Mouse (Mus musculus) naive thymus-derived CD4-positive, alpha-beta T cell, adult 2 months (primary cell): ENCODE measurements around the gene Gm7694.

Experiments used
- DNase-seq: peaks from one replicate; pipeline ENCODE4 v3.0.0-alpha.2; 2011; ENCODE audit warnings: low read depth

The Gm7694 gene

DNA sequence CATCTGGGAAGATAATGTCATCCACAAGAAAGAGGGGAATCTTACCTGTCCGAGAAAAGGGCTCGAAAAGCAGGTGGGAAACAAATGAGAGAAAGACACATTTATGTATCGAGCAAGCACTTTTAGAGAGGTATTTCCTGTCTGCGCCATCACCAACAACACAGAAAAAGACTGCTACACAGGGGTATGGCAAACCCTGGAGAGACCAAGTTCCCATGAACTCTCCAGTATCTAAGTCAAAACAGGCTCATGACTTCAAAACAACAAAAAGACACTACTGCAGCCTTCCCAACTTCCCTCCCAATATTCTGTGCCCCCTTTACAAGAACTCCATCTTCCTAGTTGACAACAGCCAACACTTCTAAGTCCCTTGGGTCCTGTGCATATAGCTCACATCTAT is at the start of gene Gm7694:
Gene Gm7694 (minus strand): TSS at position 101 of the 400 bp plus-strand sequence.
- no peak for DNase-seq

DNA sequence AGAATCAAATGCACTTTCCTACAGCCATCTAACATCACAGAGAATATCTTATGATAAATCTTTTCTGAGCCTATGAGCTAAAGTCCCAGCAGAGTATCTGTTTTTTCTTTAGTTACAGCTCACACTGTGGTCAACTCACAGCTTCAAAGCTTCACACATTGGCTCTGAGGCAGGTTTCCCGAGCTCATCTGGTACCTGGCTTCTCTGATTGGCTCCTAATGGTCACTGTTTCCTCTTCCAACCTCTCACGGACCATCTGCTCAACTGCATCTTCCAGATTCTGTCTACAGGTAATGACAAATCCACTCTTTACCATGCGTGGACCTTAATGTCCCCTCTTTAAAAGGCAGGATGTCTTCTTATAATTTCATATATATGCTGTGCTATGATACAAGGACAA is 47.2 kb upstream of the Gm7694 start:
- DNase-seq = no peak

DNA sequence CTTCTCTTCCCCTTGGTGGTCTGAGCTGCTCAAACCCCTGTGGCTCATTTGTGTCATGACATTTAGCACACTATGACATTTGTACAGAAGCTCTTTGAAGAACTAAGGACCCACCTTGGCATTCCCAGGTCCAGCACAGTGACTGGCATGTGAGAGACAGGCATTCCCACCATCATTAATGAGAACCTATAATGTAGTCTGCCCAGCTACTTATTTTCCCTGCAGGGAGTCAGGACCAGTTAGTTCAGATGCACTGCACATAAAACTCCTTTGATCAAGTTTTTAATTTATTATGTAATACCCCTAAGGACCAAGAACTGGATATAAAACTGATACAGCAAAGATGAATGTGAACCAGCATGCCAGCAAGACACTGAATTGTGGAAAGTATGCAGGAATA is 44.9 kb upstream of the Gm7694 start:
- no peak for DNase-seq

DNA sequence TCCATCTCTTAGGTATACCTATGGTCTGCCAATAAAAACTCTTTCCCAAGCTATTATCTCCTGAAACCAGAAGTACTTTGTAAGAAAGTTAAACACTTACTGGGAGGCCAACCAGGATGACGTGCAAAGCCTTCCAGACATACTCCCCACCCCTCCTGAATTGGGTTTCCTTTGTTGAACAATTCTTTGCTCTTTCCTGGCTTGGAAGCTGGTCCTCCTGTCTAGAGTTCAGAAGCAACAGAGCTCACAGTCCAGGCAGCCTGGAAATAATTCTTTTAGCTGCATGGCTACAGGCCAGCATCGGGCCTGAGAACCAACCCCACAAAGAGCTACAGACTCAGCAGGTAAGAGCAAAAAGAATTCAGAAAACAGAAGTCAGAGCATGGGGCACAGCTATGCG is 40.1 kb upstream of the Gm7694 start:
- no peak for DNase-seq

DNA sequence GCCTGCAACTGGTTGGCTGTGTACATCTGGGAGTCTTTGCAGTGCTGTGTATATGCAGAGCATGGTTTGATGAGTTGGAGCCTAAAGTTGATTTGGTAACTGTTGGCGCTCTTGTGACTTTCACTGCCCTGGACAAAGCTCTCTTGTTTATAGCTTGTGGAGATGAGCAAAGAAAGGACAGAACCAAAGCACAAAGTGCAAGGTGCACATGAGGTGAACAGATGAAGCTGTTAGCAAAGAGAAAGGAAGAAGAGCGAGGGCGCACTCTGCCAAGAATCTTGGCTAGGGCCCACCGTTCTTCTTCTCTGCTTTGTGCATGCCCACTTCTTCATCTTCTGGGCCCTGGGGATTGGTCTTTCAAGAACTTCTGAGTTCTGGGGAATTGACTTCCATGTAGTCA is 37.8 kb upstream of the Gm7694 start:
- DNase-seq = no peak

DNA sequence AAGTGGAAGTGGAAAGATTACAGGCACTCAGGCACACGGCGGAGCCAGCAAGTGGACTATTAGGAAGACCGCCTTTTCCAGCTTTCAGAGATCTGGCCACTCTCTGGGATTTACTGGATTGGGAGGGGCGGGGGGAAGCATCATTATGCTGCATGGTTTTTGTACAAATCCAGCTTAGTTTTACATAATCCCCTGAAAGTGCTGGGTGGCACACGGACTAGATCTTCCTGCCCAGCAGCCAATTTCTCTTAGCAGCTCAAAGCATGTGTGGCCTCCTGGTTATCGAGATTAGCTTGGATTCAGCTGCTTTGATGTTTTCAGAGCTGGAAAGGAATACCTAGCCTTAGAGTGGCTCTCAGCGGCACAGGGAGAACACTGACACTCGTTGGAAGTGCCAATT is 36.9 kb upstream of the Gm7694 start:
- no peak for DNase-seq

DNA sequence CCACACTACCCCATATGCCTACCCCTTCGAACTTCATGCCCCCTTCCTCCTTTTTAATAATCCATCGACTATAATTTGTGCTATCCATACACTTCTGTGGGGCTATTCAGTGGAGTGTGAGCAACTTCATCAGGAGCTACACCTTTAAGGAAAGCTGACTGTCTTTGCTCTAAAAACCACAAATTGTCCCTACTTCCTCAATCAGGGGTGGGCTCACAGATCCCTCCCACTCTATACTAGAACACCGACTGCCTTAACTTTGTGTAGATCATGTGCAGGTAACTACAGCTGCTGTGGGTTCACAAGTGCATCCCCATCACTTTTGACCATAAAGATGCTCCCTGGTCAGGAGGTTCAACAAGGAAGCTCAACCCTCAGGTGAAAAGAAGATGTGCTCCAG is 33.8 kb upstream of the Gm7694 start:
- DNase-seq = no peak

DNA sequence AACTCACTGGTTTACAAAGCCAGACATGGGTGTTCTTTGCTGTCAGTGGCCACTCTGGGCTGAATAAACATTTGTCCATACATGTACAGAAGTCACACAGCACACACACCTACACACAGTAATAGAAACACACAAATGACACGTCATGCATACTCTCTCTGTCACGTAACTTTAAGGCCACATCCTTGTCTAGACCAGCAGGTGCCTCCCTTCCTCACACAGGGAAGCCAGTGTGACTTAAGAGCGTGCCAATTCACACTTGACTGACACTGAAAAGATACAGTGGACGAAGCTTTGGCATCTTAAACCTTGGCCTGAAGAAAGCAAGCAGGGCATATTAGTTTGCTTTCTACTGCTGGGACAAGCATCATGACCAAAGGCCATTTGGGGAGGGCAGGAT is 26.6 kb upstream of the Gm7694 start:
- DNase-seq = no peak

DNA sequence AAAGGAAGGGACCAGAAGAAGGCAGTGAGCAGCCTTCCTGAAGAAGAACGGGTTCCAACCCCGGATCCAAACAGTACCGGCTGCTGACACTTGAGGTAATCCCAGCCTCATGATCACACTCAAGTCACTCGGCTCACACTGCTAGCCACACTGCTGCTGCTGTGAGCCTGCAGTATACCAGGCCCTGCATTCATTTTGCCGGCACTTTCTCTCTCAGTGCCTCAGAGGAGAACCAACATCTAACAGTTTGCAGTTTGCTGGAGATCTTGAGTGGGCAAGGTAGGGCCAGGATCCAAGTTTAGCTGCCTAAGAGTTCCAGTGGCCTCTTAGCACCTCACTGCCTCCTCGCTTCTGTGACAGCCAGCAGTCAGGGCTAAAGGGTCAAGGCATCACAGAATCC is 25.8 kb upstream of the Gm7694 start:
- no peak for DNase-seq

DNA sequence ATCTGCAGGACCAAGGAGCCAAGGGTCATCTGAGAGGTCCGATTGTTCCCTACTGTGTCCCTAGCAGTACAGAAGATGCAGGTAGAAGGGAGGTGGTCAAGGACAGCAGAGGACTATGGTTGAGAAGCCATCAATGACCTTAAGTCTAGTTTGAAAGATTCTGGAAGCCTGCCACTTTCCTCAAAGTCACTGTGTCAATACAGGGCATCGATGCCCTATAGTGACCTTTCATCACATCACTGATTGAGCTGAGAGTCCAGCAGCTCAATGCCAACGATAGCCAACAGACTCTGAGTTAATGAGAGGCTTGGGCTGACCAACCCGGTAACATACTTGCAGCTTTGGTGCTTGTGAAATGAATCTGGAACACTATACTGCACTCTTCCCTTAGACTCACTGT is 19.1 kb upstream of the Gm7694 start:
- DNase-seq = no peak

DNA sequence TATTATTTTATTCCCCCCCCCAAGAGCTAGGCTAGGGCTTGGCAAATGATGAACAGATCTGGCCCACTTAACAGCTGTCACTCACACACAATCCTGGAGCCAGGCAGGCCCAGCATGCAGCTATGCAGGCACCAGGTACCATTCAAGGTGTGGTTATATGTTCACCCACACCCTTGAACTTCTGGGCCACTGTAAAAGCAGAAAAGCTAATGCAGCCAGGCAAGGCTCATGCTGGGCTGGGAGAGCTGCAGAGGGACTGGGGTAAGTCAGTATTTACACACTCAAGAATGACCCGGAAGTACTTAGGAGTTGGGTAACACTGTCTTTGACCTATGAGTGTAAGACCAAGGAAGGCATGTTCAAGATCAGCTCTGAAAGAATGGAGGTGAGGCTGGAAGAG is 18.2 kb upstream of the Gm7694 start:
- no peak for DNase-seq

DNA sequence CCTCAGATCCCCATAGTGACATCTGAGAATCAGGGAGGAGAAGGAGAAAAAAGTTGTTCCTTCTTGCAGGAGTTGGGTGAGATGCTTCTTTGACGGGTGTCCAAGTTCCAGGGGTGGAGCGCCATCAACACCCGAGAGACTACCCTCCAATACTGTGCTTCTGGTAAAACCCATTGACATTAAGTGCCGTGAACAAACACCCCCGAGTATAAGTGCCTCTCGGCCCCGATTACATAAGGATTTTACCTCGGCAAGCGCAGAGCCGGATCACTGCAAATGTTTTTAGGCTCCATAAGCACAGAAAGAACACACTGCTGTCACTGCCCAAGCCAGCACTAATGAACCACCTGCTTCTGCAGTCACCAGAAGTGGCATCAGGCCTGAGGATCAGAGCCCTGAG is 16.9 kb upstream of the Gm7694 start:
- DNase-seq = no peak

DNA sequence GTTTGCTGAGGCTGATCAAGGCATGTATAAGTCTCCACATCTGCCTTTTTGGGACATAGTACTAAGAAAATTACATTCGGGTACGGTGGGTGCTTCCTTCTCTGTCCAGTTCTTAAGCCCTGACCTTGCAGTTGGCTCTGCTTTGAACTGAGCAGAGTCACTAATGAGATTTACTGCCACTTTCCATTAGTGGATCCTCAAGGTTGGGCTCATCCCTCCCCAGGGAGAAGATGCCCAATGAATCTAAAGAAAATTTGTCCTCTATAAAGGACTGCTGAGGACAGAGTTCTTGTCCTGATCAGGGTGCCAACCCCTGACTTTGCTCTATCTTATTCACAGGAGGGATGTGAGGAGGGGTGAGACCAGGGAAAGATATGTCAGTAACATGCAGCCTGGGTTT is 15.9 kb upstream of the Gm7694 start:
- no peak for DNase-seq

DNA sequence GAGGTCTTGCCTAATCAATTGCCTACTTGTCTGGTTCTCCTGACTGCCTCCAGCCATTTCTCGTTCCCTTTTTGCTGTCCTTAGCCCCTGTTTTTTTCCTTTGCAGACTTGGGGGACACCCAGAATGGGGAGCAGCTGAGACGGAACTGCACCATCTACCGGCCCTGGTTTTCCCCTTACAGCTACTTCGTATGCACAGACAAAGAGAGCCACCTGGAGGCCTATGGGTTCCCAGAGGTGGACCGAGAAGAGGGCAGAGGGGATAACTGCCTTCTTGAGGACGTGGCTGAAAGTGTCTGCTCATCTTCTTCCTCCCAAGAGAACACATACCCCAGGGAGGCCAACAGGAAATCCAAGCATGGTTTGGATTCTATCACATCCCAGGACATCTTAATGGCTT is 5.3 kb upstream of the Gm7694 start:
- no peak for DNase-seq

DNA sequence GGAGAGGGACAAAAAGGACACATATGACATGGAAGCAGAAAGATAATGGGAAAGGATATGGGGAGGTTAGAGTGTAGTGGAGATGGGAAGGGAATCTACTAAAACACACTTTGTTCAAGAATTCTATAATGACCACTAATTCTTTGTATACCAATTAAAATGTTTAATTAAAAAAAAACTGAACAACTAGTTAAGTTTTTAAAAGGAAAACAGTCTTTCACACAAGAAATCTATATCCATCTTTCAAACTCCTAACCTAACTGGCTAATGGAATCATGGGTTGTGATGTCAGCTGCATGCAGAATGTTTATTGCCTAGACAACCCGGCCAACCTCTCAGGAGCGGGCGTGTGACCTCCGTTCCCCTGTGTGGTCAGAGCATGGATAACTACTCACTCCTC is 2.4 kb upstream of the Gm7694 start, which contains the start of gene Spata46:
Gene Spata46 (plus strand): TSS at position 301 of the 400 bp plus-strand sequence.
- no peak for DNase-seq

DNA sequence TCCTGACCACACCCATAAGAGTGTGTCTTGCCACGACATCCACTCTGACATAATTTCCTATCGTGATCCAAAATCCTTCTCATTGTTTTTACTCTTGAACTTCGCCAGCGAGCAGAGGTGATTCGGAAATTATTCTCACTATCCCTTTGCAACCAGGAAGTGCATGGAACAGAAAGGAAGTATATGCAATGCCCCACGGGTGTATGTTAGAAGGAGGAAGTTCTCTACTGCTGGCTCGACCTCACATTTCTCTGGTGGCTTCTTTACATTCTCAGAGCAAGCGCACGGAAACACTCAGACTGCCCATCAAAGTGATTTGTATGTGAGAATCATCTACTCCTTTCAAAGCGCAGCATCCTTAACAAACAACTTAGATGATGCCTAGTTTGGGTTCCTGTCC is 1.1 kb downstream of the Gm7694 start:
- no peak for DNase-seq

DNA sequence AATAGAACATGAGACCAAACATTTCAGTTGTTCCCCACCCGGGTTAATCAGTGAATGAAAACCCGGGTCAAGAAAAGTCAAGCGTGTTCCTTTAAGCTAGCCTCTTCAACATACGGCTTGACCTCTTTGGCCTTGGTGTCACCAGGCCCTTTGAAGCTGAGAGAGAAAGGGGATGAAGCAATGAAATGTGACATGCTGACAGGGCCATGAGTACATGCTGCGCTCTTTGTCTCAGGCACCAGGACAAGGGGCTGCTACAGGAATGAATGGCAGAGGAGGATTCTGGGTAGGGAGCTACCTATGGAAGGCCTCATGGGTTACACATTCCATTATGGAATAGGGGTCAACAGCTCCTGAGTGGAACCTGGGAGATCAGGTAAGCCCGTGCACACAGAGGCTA is 3.0 kb downstream of the Gm7694 start:
- DNase-seq = no peak

DNA sequence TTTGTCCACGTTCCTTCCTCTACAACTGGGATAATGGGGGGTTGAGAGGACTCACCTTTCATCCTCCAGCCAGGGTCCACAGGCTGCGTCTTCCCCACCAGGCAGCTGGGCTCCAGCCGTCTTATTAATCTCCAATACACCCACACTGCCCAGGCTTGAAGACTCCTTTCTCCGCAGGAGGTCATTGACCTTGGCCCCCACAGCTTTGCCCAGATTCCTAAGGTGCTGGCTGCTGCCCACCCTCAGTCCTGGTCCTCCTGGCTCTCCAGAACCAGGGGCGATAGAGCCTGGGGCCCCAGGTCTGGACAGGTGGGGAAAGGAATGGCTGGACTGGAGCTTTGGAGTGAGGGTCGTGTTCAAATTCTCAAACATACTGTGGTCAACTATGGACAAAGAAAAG is 3.7 kb downstream of the Gm7694 start:
- DNase-seq = no peak

DNA sequence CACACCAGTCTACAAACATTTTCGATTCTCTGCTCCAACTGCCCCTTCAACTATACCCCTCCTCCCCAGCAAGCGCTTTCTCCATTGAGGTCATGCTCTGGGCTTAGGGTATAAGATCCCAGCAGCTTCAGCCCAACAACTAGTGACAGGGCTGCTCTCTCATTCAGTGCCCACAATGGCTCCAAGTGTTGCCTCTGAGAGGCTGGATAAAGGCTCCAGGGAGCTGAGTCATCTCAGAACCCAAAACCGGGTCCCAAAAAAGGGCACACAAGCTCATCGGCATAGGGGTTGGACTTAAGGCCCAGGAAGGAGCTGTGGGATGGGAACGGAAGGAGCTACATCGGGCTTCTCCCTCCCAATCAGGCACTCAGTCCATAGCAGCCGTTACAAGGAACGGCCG is 4.4 kb downstream of the Gm7694 start:
- no peak for DNase-seq

DNA sequence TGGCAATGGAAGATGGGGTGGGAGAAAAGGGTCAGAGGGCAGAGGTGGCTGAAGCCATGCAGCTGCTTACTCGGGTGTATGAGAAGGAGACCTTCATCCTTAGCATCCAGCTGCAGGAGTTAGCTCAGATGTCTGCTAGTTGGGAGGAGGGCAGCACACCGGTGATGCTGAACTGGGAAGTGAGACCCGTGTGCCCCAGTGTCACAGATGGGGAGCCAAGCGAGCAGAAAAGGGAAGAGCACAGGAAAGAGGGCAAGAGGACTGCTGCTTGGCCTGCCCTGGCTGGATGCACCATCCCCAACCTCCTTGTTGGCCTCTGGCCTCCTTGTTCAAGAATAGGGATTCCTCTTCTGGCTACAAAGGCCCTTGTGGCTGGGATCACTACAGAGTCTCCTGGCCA is 6.6 kb downstream of the Gm7694 start:
- no peak for DNase-seq

DNA sequence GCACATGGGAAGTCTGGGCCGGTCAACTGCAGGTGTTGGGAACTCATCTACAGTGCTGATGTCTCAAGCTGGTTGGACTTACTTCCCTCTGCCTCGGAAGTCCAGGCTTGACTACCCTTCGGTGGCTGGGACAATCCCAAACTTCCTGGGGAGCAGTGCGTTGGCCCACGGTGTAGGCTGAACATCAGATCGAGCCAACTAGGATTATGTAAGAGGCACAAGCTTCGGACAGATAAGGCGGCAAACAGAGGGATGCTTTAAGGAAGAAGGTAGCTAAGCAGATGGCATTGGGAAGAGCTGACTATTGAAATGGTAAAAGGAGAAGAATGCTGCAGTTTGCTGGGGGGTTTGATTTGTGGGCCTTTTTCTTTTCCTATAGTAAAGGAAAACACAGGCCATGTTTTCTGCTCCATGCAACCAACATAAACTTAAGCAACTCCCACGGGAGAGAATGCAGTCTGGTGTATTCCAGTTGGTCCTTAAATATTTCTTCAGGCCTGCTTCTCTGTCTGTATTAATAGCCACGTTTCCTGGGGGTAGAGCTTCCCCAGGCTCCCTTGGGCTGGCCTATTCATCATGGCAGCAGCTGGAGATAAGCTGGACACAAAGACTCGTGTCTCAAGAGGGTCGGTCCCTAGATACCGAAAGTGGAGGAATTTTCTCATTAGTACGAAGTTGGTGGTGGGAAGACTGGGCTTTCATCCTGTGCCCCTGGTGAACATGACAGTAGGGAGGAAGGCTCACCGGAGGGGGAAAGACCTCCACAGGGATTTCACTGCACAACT is 11.2 kb downstream of the Gm7694 start:
- DNase-seq = no peak

DNA sequence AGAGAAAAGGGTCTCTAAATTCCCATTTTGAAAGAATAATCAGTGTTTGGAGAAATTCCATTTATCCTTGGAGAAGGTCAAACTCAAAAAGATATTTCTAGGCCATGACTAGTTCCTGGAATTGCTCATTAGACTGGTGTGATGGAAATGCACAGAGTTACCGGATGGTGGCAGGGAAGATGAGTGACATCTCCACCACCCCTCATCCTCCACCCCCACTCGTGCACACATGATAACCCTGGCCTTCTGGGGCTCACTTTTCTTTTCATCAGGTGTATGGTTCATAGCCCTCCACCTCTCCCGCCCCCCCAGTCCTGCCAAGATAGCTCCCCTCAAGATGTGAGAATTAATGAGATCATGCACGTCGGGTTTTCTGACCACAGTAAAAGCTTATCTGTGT is 12.9 kb downstream of the Gm7694 start:
- no peak for DNase-seq

DNA sequence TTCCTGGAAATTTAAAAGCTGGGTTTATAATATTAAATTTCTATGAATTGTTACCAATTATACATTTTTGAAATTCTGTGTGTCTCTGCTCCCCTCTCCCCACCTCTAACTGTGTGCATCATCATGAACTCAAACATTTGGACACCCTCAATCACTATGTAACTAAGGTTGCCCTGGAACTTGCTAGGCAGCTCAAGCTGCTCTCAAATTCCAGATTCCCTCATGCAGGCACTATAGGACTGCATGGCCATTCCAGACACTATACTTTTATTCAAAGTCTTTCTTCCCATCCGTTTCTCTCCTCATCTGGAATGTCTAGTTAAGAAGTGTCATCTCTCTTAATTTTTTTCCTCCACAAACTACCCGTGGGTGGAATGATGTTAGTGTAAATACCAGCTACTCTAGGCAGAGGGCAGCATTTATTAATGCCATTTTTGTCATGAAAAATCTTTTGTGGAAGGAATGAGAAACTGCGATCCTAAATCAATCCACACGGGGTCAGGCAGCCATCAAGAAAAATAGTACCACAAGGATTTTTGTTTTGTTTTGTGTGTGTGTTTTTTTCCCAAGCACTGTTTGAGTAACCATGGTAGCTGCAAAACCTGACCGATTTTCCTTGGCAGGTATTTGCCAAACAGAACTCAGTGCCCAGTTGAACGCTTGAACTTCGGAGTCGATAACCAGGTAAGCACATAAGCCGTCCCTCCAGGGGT is 13.7 kb downstream of the Gm7694 start:
- no peak for DNase-seq
